Mouse (Mus musculus): ENCODE data around the gene Abhd17a. TPM values are rescaled to one million over a fixed set of nuclear protein-coding genes. Genes with fewer than 3 reads are reported as not detected.

Abhd17a gene
- total and polyA plus RNA-seq, 3 experiments, result 37.2 to 49.1 (median 48.0) TPM

DNA sequence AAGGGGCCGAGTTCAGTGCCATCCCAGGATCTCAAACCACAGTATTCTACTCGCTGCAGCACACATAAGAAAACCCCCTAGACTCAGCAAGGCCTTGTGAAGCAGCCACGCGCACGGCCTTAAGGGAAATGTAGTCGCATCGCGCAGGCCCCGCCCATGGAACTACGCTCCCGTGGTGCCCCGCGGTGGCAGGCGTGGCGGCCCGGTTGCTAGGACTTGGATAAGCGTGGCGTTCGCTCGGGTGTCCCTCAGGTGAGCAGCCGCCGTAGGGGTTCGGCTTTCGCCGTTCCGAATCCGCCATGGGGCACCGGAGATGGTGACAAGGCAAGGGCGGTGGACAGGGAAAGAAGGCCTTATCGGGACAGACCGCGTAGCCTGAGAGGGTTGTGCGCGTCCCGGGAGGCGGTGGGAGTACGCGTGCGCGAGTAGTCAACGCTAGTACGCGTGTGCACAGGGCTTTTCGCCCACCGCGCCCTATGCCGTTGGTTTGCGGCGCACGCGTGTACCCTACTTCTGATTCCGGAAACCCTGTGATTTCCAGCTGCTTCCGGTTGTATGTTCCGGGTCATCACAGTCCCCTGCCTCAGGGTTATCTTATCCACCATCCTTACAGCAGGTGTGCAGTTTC lies 12.7 kb upstream of the Abhd17a start, which contains the start of the genes Scamp4 and Adat3:
Gene Scamp4 (plus strand): TSS at position 175 of the 628 bp plus-strand sequence.
Gene Adat3 (plus strand): TSS at position 183 of the 628 bp plus-strand sequence.
- H3K9me3 ChIP-seq (replicated peaks; ENCODE audit: low read length), result no peaks in the 10 kb centered on the region
- dilution Hi-C loops (cut with MboI; ENCODE audit: extremely low pct_ligation_motif_present, extremely low pct_unique_long_range_greater_than_20kb, low sequenced_read_pairs), result no loop called here
- peak; percentile 95 for DNase-seq (ENCODE audit: extremely low read depth)
- H3K4me2 ChIP-seq (ENCODE audit: insufficient read depth, low read depth, poor library complexity, severe bottlenecking), result peak within 1 kb of the TSS; percentile 92
- H3K36me3 ChIP-seq (replicated peaks in 1 of 2; ENCODE audit: control insufficient read depth in 1 of 2, insufficient read depth in 1 of 2, low read length in 1 of 2), result peaks cover 22 to 34% of the 10 kb centered on the region in 2 experiments
- TF ChIP-seq SMC3 (IDR thresholded peaks at IDR 0.05; ENCODE audit: low read depth, low read length), result no peak
- no peak for TF ChIP-seq JUND (conservative IDR thresholded peaks at IDR 0.05; ENCODE audit: low read depth, low read length)
- 0 out of 2 replicates have a peak, but pooled peaks have one; percentile 37 for TF ChIP-seq MAZ (IDR thresholded peaks at IDR 0.05; ENCODE audit: low read depth, low read length)
- no peak for TF ChIP-seq CHD1 (IDR thresholded peaks at IDR 0.05; ENCODE audit: low read depth, low read length)
- peak; percentile 84; the same call in 1 of the 2 replicates for TF ChIP-seq MYC (IDR thresholded peaks at IDR 0.05; ENCODE audit: low read depth, low read length)
- no peak for TF ChIP-seq ZC3H11A (IDR thresholded peaks at IDR 0.05; ENCODE audit: low read depth, low read length)
- no peak for TF ChIP-seq RCOR1 (conservative IDR thresholded peaks at IDR 0.05; ENCODE audit: low read depth, low read length)
- TF ChIP-seq IRF4 (IDR thresholded peaks at IDR 0.05; ENCODE audit: low read depth, low read length), result peak; percentile 40; the same call in 1 of the 2 replicates
- peak; percentile 72; the same call in 1 of the 2 replicates for TF ChIP-seq TBP (conservative IDR thresholded peaks at IDR 0.05; ENCODE audit: low read depth, low read length)
- peak; percentile 83 for TF ChIP-seq ETS1 (conservative IDR thresholded peaks at IDR 0.05; ENCODE audit: low read depth, low read length)
- TF ChIP-seq KAT2A (IDR thresholded peaks at IDR 0.05; ENCODE audit: insufficient replicate concordance, low read length), result peak; percentile 83; the same call in 1 of the 2 replicates
- peak; percentile 89 for TF ChIP-seq HCFC1 (IDR thresholded peaks at IDR 0.05; ENCODE audit: low read depth, low read length)
- no peak for TF ChIP-seq PAX5 (IDR thresholded peaks at IDR 0.05; ENCODE audit: low read length)
- TF ChIP-seq UBTF (IDR thresholded peaks at IDR 0.05; ENCODE audit: low read depth, low read length), result no peak
- peak; percentile 90 for TF ChIP-seq NRF1 (IDR thresholded peaks at IDR 0.05; ENCODE audit: low read depth, low read length)
- TF ChIP-seq MAX (IDR thresholded peaks at IDR 0.05; ENCODE audit: low read length), result peak; percentile 86
- TF ChIP-seq MXI1 (IDR thresholded peaks at IDR 0.05; ENCODE audit: low read depth, low read length), result peak; percentile 97
- no peak for TF ChIP-seq USF1 (IDR thresholded peaks at IDR 0.05; ENCODE audit: low read depth, low read length)
- peak; percentile 19; the same call in 1 of the 2 replicates for TF ChIP-seq GABPA (IDR thresholded peaks at IDR 0.05; ENCODE audit: insufficient replicate concordance, low read depth, low read length)
- no peak; the same call in 1 of the 2 replicates for TF ChIP-seq EP300 (IDR thresholded peaks at IDR 0.05; ENCODE audit: low read length)
- peak; percentile 98 for TF ChIP-seq SIN3A (IDR thresholded peaks at IDR 0.05; ENCODE audit: low read length)
- TF ChIP-seq CHD2 (IDR thresholded peaks at IDR 0.05; ENCODE audit: low read length), result peak; percentile 18; the same call in 1 of the 2 replicates
- peak; percentile 82 for TF ChIP-seq BHLHE40 (IDR thresholded peaks at IDR 0.05; ENCODE audit: low read depth, low read length)
- TF ChIP-seq POLR2A (IDR thresholded peaks at IDR 0.05; ENCODE audit: low read depth, low read length), result peak; percentile 91
- TF ChIP-seq ZKSCAN1 (IDR thresholded peaks at IDR 0.05; ENCODE audit: borderline replicate concordance, low read depth, low read length), result no peak
- TF ChIP-seq USF2 (conservative IDR thresholded peaks at IDR 0.05; ENCODE audit: low read depth, low read length), result no peak
- peak; percentile 87; the same call in 1 of the 2 replicates for TF ChIP-seq POLR2AphosphoS2 (IDR thresholded peaks at IDR 0.05; ENCODE audit: low read depth, low read length)
- TF ChIP-seq ZNF384 (IDR thresholded peaks at IDR 0.05; ENCODE audit: low read depth, low read length), result no peak
- no peak for TF ChIP-seq CTCF (conservative IDR thresholded peaks at IDR 0.05 in 1 of 2, IDR thresholded peaks at IDR 0.05 in 1 of 2; ENCODE audit: low read depth in 2 of 2, low read length in 2 of 2)
- peak; percentile 92 for TF ChIP-seq ELF1 (IDR thresholded peaks at IDR 0.05; ENCODE audit: low read depth, low read length)
- TF ChIP-seq MAFK (IDR thresholded peaks at IDR 0.05; ENCODE audit: insufficient replicate concordance, low read length), result 0 out of 2 replicates have a peak, but pooled peaks have one; percentile 27
- peak; percentile 33 for TF ChIP-seq MEF2A (IDR thresholded peaks at IDR 0.05; ENCODE audit: borderline replicate concordance, low read depth, low read length)
- TF ChIP-seq E2F4 (IDR thresholded peaks at IDR 0.05; ENCODE audit: insufficient replicate concordance, low read depth, low read length), result 0 out of 2 replicates have a peak, but pooled peaks have one; percentile 11
- TF ChIP-seq RAD21 (IDR thresholded peaks at IDR 0.05; ENCODE audit: low read depth, low read length), result no peak
- peak; percentile 86 for TF ChIP-seq ZMIZ1 (IDR thresholded peaks at IDR 0.05; ENCODE audit: low read depth, low read length)
- peak; percentile 80 for TF ChIP-seq NELFE (IDR thresholded peaks at IDR 0.05; ENCODE audit: low read depth, low read length)
- TF ChIP-seq TCF12 (IDR thresholded peaks at IDR 0.05; ENCODE audit: low read depth, low read length), result peak; percentile 81
- no peak for TF ChIP-seq JUN (IDR thresholded peaks at IDR 0.05; ENCODE audit: insufficient read depth, low read depth, low read length)
- no peaks in the 10 kb centered on the region for H3K27me3 ChIP-seq (replicated peaks)
- peak within 1 kb of the TSS; percentile 60 to 92 (median 89) for H3K4me3 ChIP-seq (replicated peaks in 1 of 3; ENCODE audit: low read depth in 2 of 3, low read length in 2 of 3, poor library complexity in 1 of 3)
- H3K79me2 ChIP-seq (replicated peaks; ENCODE audit: control insufficient read depth, extremely low read depth, insufficient read depth, poor library complexity, severe bottlenecking), result peaks cover 35% of the 10 kb centered on the region
- in situ Hi-C loops (cut with MboI; ENCODE audit: low pct_ligation_motif_present, low pct_unique_long_range_greater_than_20kb, low sequenced_read_pairs), result no loop called here
- H3K27ac ChIP-seq (ENCODE audit: insufficient read depth, low read depth), result peak within 1 kb of the TSS; percentile 89
- peaks cover 15 to 27% of the 10 kb centered on the region in 2 experiments for H3K4me1 ChIP-seq (ENCODE audit: control insufficient read depth in 1 of 2, insufficient read depth in 2 of 2)
- peak within 1 kb of the TSS; percentile 95 for H3K9ac ChIP-seq (ENCODE audit: insufficient read depth, low read depth)

Data from CH12.LX (cell line).